9 mouse cellular contexts compared by ENCODE assay signal in genomic region chr10:120701833-120702232, GRCm38 (mm10).
DNase-seq lines count a peak whose midpoint lies in the region; ATAC-seq and TF ChIP-seq lines count a peak whose summit lies in the region.
"Had no signal": no experiment of that assay in that cellular context is flagged by ENCODE, and none has a peak within 500 bp of the region (broad histone marks: within the 10 kb centered on the region; RNA-seq: fewer than 3 reads in every experiment).

No protein-coding gene starts in this region.

- TF ChIP-seq CTCF in forebrain, postnatal 0 days (IDR thresholded peaks at IDR 0.05; ENCODE audit: low read depth) = peak; percentile 86
- peak; percentile 96 for TF ChIP-seq CTCF in lung, embryonic 14.5 days (IDR thresholded peaks at IDR 0.05; ENCODE audit: low read depth)

- H3K9ac ChIP-seq in forebrain, postnatal 0 days = no peak overlapping the region
- no peak overlapping the region for H3K9ac ChIP-seq in lung, embryonic 14.5 days
- H3K9ac ChIP-seq: heart, embryonic 15.5 days had no signal

- no peak overlapping the region for H3K27ac ChIP-seq in forebrain, postnatal 0 days (ENCODE audit: low read depth, low read length)
- no peak overlapping the region for H3K27ac ChIP-seq in lung, embryonic 14.5 days (ENCODE audit: low read depth)
- H3K27ac ChIP-seq: heart, embryonic 15.5 days had no signal

- ATAC-seq in forebrain, postnatal 0 days = peak; percentile 53
- ATAC-seq in lung, embryonic 14.5 days (ENCODE audit: insufficient read depth) = peak; percentile 61

- no peaks in the 10 kb centered on the region for H3K4me1 ChIP-seq in forebrain, postnatal 0 days (ENCODE audit: insufficient read depth)
- peaks cover 7% of the 10 kb centered on the region; the same call in 1 of the 2 replicates for H3K4me1 ChIP-seq in lung, embryonic 14.5 days (ENCODE audit: insufficient read depth)

- no peaks in the 10 kb centered on the region for H3K36me3 ChIP-seq in forebrain, postnatal 0 days (ENCODE audit: insufficient read depth)
- no peaks in the 10 kb centered on the region for H3K36me3 ChIP-seq in lung, embryonic 14.5 days (ENCODE audit: insufficient read depth)
- H3K36me3 ChIP-seq: heart, embryonic 15.5 days had no signal

- DNase-seq in MEL-GATA-1-ER (ENCODE audit: extremely low read depth, low read depth) = peak; percentile 38
- peak; percentile 42 for DNase-seq in cerebellum, adult 11 months
- DNase-seq in forebrain, postnatal 0 days = peak; percentile 84
- peak; percentile 78 to 82 for DNase-seq in heart, postnatal 36 days
- DNase-seq in layer of hippocampus, adult 8-10 months (ENCODE audit: low spot score in 2 of 2) = peak; percentile 42 to 79
- DNase-seq in lung, embryonic 14.5 days = peak; percentile 94
- peak; percentile 41 for DNase-seq in retina, postnatal 7 days (ENCODE audit: low read depth, low spot score)
- DNase-seq in thymus, postnatal 36 days = peak; percentile 65 to 67

- H3K4me2 ChIP-seq in forebrain, postnatal 0 days (ENCODE audit: low read depth) = no peak overlapping the region
- H3K4me2 ChIP-seq in lung, embryonic 14.5 days = 0 out of 2 replicates have a peak overlapping the region, but pooled peaks have one; percentile 23
- H3K4me2 ChIP-seq: heart, embryonic 15.5 days had no signal

- H3K27me3 ChIP-seq in forebrain, postnatal 0 days (ENCODE audit: insufficient read depth, low read length) = no peaks in the 10 kb centered on the region
- H3K27me3 ChIP-seq in lung, embryonic 14.5 days (ENCODE audit: insufficient read depth, low read length) = no peaks in the 10 kb centered on the region
- H3K27me3 ChIP-seq: heart, embryonic 15.5 days had no signal

- 24% methylated on average over 11 of the region's 11 CpGs for WGBS in forebrain, postnatal 0 days
- WGBS in lung, embryonic 14.5 days = 14% methylated on average over 11 of the region's 11 CpGs

- H3K4me3 ChIP-seq in forebrain, postnatal 0 days (ENCODE audit: low read depth, low read length) = no peak overlapping the region
- no peak overlapping the region for H3K4me3 ChIP-seq in lung, embryonic 14.5 days (ENCODE audit: low read depth, low read length)
- H3K4me3 ChIP-seq: heart, embryonic 15.5 days had no signal

- H3K9me3 ChIP-seq in forebrain, postnatal 0 days (ENCODE audit: low read length) = no peaks in the 10 kb centered on the region
- no peaks in the 10 kb centered on the region for H3K9me3 ChIP-seq in lung, embryonic 14.5 days (ENCODE audit: low read depth, low read length)
- H3K9me3 ChIP-seq: heart, embryonic 15.5 days had no signal

- intact Hi-C loops in heart, postnatal 36 days (cut with DNase I) = loop anchor here (1.0 to 5.0 kb wide), 4 partner anchors 115 to 445 kb away; no protein-coding TSS in a partner anchor

Comparison
In these comparisons a context has a peak if more than half of its experiments do, and no peak if none do; other contexts are left out.
1. DNase-seq: peak in every context shown above with its lines; median percentile 94 in lung, embryonic 14.5 days; 84 in forebrain, postnatal 0 days; 80 in heart, postnatal 36 days; 66 in thymus, postnatal 36 days; 60 in layer of hippocampus, adult 8-10 months; 42 in cerebellum, adult 11 months; 41 in retina, postnatal 7 days; 38 in MEL-GATA-1-ER.